Comparison of ENCODE assay signal across 20 mouse cellular contexts in the genomic region with DNA sequence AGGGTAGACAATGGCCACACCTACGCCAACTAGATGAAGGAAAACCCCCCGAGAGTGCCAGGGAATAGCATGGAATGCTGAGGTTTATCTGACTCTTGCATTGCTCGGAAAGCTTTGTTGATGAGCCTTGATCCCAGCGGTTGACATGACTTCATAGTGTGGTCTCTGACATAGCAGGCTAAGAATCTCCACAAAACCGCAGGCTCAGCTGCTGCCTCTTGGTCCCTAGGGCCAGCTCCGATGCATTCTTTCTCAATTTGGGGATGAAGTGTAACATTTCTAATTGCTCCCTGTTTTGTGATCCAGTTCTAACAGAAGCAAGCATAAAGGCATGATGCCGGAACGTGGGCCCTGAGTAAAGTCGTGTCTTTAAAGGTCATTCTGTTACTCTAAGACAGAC.
DNase-seq lines count a peak whose midpoint lies in the region; ATAC-seq and TF ChIP-seq lines count a peak whose summit lies in the region.
"Had no signal": no experiment of that assay in that cellular context is flagged by ENCODE, and none has a peak within 500 bp of the region (broad histone marks: within the 10 kb centered on the region; RNA-seq: fewer than 3 reads in every experiment).

No protein-coding gene starts in this region.

- TF ChIP-seq POLR2A in limb, embryonic 14.5 days (IDR thresholded peaks at IDR 0.05; ENCODE audit: borderline replicate concordance, extremely low read depth, insufficient read depth, insufficient read length) = no peak

- 77% methylated on average over 9 of the region's 9 CpGs for WGBS in heart, embryonic 10.5 days
- WGBS in limb, embryonic 14.5 days = 82% methylated on average over 9 of the region's 9 CpGs
- 91% methylated on average over 9 of the region's 9 CpGs for WGBS in limb, embryonic 10.5 days
- WGBS in embryonic facial prominence, embryonic 14.5 days = 59% methylated on average over 9 of the region's 9 CpGs

- no peaks in the 10 kb centered on the region for H3K9me3 ChIP-seq in heart, embryonic 10.5 days
- H3K9me3 ChIP-seq in limb, embryonic 14.5 days (ENCODE audit: control insufficient read depth, low read length) = no peaks in the 10 kb centered on the region
- H3K9me3 ChIP-seq in limb, embryonic 10.5 days (replicated peaks) = no peaks in the 10 kb centered on the region
- H3K9me3 ChIP-seq in embryonic facial prominence, embryonic 14.5 days (ENCODE audit: control insufficient read depth, low read length) = no peaks in the 10 kb centered on the region
- H3K9me3 ChIP-seq: embryonic facial prominence, embryonic 15.5 days; forebrain, embryonic 13.5 days; heart, embryonic 13.5 days; hindbrain, embryonic 13.5 days; intestine, embryonic 15.5 days; liver, embryonic 15.5 days; neural tube, embryonic 15.5 days; stomach, embryonic 15.5 days had no signal

- no peak overlapping the region for H3K4me3 ChIP-seq in heart, embryonic 10.5 days
- H3K4me3 ChIP-seq in limb, embryonic 14.5 days (replicated peaks; ENCODE audit: low read length) = no peak overlapping the region
- no peak overlapping the region for H3K4me3 ChIP-seq in limb, embryonic 10.5 days
- no peak overlapping the region for H3K4me3 ChIP-seq in embryonic facial prominence, embryonic 14.5 days (ENCODE audit: low read depth, low read length)
- H3K4me3 ChIP-seq: embryonic facial prominence, embryonic 15.5 days; forebrain, embryonic 13.5 days; heart, embryonic 13.5 days; hindbrain, embryonic 13.5 days; intestine, embryonic 15.5 days; liver, embryonic 15.5 days; neural tube, embryonic 15.5 days; stomach, embryonic 15.5 days had no signal

- peak; percentile 39; the same call in 1 of the 2 replicates for ATAC-seq in limb, embryonic 14.5 days (ENCODE audit: low FRiP score, low read depth)
- peak; percentile 53; the same call in 1 of the 2 replicates for ATAC-seq in embryonic facial prominence, embryonic 14.5 days (ENCODE audit: low read depth)
- ATAC-seq: forebrain, embryonic 13.5 days; intestine, embryonic 15.5 days had no signal

- H3K27me3 ChIP-seq in heart, embryonic 10.5 days (ENCODE audit: insufficient read depth, poor library complexity, severe bottlenecking) = no peaks in the 10 kb centered on the region
- H3K27me3 ChIP-seq in limb, embryonic 14.5 days (ENCODE audit: control insufficient read depth, insufficient read depth, low read length) = no peaks in the 10 kb centered on the region
- no peaks in the 10 kb centered on the region for H3K27me3 ChIP-seq in limb, embryonic 10.5 days (ENCODE audit: low read depth, poor library complexity, severe bottlenecking)
- no peaks in the 10 kb centered on the region for H3K27me3 ChIP-seq in embryonic facial prominence, embryonic 14.5 days (replicated peaks; ENCODE audit: control insufficient read depth, insufficient read depth, low read length)
- H3K27me3 ChIP-seq: embryonic facial prominence, embryonic 15.5 days; forebrain, embryonic 13.5 days; heart, embryonic 13.5 days; hindbrain, embryonic 13.5 days; intestine, embryonic 15.5 days; liver, embryonic 15.5 days; neural tube, embryonic 15.5 days; stomach, embryonic 15.5 days had no signal

- H3K4me2 ChIP-seq in limb, embryonic 14.5 days (replicated peaks; ENCODE audit: low read depth, low read length, severe bottlenecking) = no peak overlapping the region
- no peak overlapping the region for H3K4me2 ChIP-seq in embryonic facial prominence, embryonic 14.5 days (ENCODE audit: low read depth, low read length)
- H3K4me2 ChIP-seq: embryonic facial prominence, embryonic 15.5 days; forebrain, embryonic 13.5 days; heart, embryonic 13.5 days; hindbrain, embryonic 13.5 days; intestine, embryonic 15.5 days; liver, embryonic 15.5 days; neural tube, embryonic 15.5 days; stomach, embryonic 15.5 days had no signal

- no peak overlapping the region for H3K27ac ChIP-seq in heart, embryonic 10.5 days
- no peak overlapping the region for H3K27ac ChIP-seq in limb, embryonic 14.5 days (replicated peaks; ENCODE audit: low read depth, low read length)
- H3K27ac ChIP-seq in limb, embryonic 10.5 days = no peak overlapping the region
- H3K27ac ChIP-seq in embryonic facial prominence, embryonic 14.5 days (replicated peaks; ENCODE audit: low read depth, low read length) = no peak overlapping the region
- H3K27ac ChIP-seq: embryonic facial prominence, embryonic 15.5 days; forebrain, embryonic 13.5 days; heart, embryonic 13.5 days; hindbrain, embryonic 13.5 days; intestine, embryonic 15.5 days; liver, embryonic 15.5 days; neural tube, embryonic 15.5 days; stomach, embryonic 15.5 days had no signal

- H3K4me1 ChIP-seq in heart, embryonic 10.5 days = peaks cover 10% of the 10 kb centered on the region; the same call in 1 of the 2 replicates
- H3K4me1 ChIP-seq in limb, embryonic 14.5 days (ENCODE audit: control insufficient read depth, insufficient read depth, low read length) = peaks cover 16% of the 10 kb centered on the region
- peaks cover 13% of the 10 kb centered on the region for H3K4me1 ChIP-seq in limb, embryonic 10.5 days
- peaks cover 18% of the 10 kb centered on the region for H3K4me1 ChIP-seq in embryonic facial prominence, embryonic 14.5 days (ENCODE audit: control insufficient read depth, insufficient read depth, low read length)
- H3K4me1 ChIP-seq: forebrain, embryonic 13.5 days; liver, embryonic 15.5 days had no signal

- H3K9ac ChIP-seq in limb, embryonic 14.5 days (ENCODE audit: low read depth, low read length, severe bottlenecking) = no peak overlapping the region
- no peak overlapping the region for H3K9ac ChIP-seq in embryonic facial prominence, embryonic 14.5 days (ENCODE audit: low read depth, low read length)
- H3K9ac ChIP-seq: embryonic facial prominence, embryonic 15.5 days; forebrain, embryonic 13.5 days; heart, embryonic 13.5 days; hindbrain, embryonic 13.5 days; intestine, embryonic 15.5 days; liver, embryonic 15.5 days; neural tube, embryonic 15.5 days; stomach, embryonic 15.5 days had no signal

- no peaks in the 10 kb centered on the region for H3K36me3 ChIP-seq in heart, embryonic 10.5 days
- no peaks in the 10 kb centered on the region for H3K36me3 ChIP-seq in limb, embryonic 14.5 days (ENCODE audit: control insufficient read depth, insufficient read depth, low read length)
- no peaks in the 10 kb centered on the region for H3K36me3 ChIP-seq in limb, embryonic 10.5 days
- no peaks in the 10 kb centered on the region for H3K36me3 ChIP-seq in embryonic facial prominence, embryonic 14.5 days (ENCODE audit: control insufficient read depth, insufficient read depth, low read length)
- H3K36me3 ChIP-seq: embryonic facial prominence, embryonic 15.5 days; heart, embryonic 13.5 days; hindbrain, embryonic 13.5 days; intestine, embryonic 15.5 days; liver, embryonic 15.5 days; neural tube, embryonic 15.5 days; stomach, embryonic 15.5 days had no signal

- peak; percentile 96 for DNase-seq in heart, adult 11 months
- no peak for DNase-seq in heart, embryonic 10.5 days (ENCODE audit: low spot score)
- DNase-seq in limb, embryonic 14.5 days (ENCODE audit: low spot score) = no peak
- DNase-seq in limb, embryonic 10.5 days (ENCODE audit: low spot score) = no peak
- peak; percentile 74 for DNase-seq in embryonic facial prominence, embryonic 14.5 days (ENCODE audit: low spot score)
- DNase-seq in embryo, embryonic 11 days = no peak
- DNase-seq in T-cell, adult 2 months (ENCODE audit: low spot score) = no peak
- DNase-seq: cerebellum, adult 11 months; kidney, postnatal 25 days; lung, postnatal 14 days; spleen, adult 18-20 months; thymus, postnatal 25 days had no signal

Comparison
In these comparisons a context has a peak if more than half of its experiments do, and no peak if none do; other contexts are left out.
1. DNase-seq: peak in heart, adult 11 months (single experiment) and embryonic facial prominence, embryonic 14.5 days (single experiment); none in heart, embryonic 10.5 days (single experiment), limb, embryonic 14.5 days (single experiment), limb, embryonic 10.5 days (single experiment), embryo, embryonic 11 days (single experiment) and T-cell, adult 2 months (single experiment).